Mouse (Mus musculus): Measurements from ENCODE around the gene Rptor.

Rptor gene

DNA sequence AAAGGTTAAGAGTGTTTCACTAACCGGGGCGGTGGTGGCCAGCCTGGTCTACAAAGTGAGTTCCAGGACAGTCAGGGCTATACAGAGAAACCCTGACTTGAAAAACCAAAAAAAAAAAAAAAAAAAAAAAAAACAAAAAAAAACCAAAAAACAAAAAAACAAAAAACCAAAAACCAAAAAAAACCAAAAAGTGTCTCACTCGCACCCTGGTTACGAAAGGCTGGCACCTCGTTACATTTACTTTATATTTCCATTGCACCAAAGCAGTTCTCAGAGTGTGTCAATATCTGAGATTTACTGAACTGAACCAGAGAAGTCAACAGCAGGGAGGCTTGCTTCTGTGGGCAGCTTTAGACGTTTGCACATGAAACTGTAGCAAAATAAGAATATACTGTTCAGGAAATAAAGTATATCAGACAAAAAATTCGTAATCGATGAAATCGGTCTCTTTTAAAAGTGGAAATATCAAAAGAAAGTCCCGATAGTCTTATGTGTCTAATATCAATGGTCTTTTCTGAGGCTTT lies 466 bp upstream of the Rptor start:
- DNase-seq (ENCODE audit: extremely low read depth, low read depth, low spot score), result no peak

DNA sequence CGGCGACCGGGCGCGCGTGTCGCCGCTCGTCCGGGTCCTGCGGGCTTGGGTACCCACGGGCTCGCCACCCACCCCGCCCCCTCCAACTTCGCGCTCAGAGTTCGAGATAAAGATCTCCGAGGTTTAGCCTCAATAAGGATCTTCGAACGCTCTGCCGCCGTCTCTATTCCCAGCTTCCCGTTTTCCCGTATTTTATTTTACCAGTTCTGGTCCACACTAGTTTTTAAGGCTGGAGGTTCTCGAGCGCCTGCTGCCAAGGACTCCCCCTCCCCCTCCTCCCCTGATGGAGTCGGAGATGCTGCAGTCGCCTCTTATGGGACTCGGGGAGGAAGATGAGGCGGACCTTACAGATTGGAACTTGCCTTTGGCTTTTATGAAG lies 811 bp downstream of the Rptor start:
- DNase-seq (ENCODE audit: extremely low read depth, low read depth, low spot score), result no peak

DNA sequence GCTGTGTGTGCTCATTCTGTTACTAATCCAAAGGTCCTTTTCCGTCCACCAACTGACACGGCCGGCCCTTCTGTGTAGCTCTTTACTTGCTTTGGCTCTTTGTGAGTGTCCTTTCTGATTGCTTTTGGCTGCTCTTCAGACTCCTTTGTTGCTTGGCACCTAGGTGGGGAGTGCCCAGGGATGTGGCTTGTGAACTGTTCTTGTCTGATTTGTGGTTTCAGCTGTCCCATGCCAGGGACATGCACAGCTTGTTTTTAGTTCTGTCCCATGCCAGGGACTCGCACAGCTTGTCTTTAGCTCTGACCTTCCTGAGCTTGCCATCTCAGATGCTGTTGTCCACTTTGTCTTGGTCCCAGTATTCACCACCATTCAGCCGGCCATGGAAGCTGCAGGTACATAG lies 4.8 kb downstream of the Rptor start:
- DNase-seq (ENCODE audit: extremely low read depth, low read depth, low spot score), result no peak

DNA sequence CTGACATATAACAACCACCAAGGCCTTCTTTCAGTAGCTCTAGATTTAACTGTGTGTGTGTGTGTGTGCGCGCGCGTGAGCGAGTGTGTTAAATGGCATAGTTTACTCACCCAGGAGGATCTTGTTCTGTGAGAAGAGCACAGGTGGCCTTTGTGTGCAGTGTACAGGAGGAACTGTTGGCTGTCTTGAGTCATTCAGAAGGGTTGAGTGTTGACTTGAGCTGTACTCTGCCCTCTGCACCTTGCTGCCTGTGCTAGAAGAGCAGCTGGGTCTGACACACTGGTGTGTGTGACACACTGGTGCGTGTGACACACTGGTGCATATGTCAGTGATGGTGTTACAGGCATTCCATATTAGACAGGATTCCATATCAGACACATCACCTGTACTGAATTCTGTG lies 8.8 kb downstream of the Rptor start:
- no peak for DNase-seq (ENCODE audit: extremely low read depth, low read depth, low spot score)

DNA sequence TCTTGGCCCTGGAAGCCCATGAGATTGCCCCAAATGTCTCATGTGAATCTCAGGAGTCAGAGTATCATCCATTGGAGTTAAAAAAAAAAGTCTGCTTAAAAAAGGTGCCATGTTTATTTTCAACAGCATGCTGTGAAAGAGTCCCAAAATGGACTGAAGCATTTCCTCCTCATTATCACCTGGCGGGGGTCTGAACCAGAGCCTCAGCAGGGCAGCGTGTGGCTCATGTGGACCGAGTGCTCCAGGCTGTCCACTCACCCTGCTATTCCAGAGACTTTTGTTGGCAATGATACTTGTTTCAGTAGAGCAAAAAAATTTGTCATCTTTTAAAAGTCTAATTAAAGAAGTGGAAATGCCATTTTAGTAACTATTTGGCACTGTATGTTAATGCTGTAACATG lies 9.5 kb downstream of the Rptor start:
- DNase-seq (ENCODE audit: extremely low read depth, low read depth, low spot score), result no peak

DNA sequence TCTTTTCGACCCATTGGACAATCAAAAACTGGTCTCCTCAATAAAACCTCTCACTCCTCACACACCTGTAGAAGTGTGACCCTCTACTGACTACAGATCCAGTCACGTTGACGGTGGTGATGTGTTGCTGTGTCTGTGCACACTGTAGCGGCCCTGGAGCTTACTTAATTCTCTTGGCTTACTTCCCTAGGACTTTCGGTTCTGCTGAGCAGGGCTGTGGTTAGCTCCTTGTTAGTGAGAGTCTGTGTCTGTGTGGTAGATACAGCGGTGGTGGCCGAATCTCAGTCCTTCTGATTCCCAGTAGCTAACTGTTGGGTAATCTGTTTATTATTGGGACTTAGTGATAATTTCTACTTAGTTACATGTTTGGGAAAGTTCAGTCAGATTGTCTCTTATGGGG lies 12.4 kb downstream of the Rptor start:
- no peak for DNase-seq (ENCODE audit: extremely low read depth, low read depth, low spot score)

DNA sequence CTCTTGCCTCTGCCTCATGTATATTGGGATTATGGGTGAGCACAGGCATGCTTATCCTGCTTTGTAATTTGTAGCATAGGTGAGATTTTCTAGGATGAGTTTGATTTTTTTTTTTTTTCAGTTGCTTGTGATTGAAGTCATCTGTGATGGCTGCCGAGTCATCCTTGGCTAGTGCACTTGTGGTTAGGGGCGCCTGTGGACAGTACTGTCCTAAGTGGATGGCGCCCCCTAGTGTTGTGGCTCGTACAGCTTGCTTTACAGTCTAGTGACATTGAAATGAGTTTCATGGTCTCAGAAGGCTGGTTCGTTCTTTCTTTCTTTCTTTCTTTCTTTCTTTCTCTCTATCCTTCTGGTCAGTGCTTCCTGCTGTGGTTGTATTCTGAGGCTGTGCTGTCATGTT lies 16.1 kb downstream of the Rptor start:
- no peak for DNase-seq (ENCODE audit: extremely low read depth, low read depth, low spot score)

DNA sequence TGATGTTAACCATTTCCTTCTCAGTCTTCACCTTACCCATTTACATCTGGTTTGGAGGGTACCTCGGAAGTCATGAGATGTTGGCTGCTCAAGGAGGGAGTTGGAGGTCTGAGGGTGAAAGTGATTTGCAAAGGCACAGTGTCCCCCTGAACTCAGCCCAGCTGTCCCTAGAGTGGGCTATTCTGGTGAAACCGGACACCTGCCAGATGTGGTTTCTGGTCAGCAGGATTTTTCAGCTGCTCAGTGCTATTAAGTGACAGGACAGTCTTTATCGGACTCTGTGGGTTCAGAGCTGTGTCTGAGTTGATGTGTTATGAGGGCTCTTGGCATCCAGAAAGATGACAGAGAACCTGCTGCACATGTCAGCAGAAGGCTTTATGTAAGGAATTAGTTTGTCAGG lies 18.6 kb downstream of the Rptor start:
- DNase-seq (ENCODE audit: extremely low read depth, low read depth, low spot score), result no peak

DNA sequence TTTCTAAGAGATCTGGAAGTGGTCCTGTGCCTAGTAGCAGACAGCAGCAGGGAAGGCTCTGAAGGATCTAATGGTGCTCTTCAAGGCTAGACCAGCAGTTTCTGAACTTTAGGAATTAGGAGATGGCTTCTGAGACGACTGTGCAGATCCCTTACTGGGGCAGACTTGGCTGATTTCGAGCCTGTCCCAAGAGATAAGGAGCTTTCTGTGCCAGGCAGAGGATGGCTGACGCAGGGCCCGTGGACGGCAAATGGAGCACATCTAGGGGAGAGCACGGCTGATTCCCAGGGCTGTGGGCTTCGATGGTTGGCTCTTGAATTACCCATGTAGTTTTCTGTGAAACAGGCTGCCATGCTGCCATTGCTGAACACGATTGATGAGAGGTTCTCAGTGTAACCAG lies 21.1 kb downstream of the Rptor start:
- no peak for DNase-seq (ENCODE audit: extremely low read depth, low read depth, low spot score)

DNA sequence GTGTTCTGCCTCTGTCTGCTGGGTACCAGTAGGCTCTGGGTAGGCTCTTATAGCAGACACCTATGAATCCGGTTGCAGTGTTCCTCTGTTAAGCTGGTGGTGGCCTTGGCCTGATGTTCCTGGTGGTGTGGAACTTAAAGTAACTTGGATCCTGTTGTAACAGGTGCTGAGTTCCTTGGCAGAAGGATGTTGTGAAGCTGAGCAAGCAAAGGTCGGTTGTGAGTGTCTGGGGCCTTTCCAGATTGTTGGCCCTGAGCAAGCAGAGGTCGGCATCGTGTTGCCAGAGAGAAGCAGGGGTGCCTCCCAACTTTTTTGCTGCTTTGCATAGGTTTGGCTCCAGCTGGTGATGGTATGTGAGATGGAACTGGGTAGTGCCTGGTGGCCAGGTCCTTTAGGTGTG lies 21.7 kb downstream of the Rptor start:
- DNase-seq (ENCODE audit: extremely low read depth, low read depth, low spot score), result no peak

DNA sequence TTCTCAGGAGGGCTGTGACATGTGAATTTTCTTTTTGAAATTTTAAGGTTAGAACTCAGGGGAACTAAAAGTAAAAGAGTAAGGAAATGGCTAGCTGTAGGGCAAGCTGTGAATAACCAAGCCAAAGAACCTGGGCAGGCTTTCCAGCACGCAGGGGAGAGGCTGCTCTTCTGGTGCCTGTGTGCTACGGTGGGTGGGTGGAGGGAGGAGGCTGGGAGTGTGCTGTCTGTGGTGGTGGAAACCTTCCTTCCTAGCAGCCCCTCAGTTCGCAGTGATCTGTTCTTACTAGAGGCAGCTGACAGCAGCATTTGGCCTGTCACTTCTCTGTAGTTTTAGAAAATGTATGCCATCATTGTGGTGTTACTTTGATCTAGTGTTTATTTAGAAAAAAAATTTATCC lies 22.2 kb downstream of the Rptor start:
- DNase-seq (ENCODE audit: extremely low read depth, low read depth, low spot score), result no peak

DNA sequence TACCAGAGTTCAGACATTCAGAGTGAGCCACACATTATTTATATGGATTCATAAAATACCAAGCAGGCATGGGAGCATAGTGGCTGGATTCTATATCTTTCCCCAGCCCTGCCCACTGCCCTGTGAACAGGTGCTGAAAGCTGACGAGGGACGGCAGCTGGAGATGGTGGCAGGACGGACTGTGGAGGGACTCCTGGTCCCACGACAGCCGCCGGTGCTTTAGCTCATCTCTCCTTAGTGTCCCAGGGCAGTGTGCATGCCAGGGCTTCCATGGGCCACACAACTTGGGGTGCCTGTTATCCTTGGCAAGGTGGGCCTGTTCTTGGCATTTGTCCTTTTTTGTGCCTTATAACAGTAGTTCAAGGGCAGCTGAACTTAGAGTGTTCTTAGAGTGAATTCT lies 22.8 kb downstream of the Rptor start:
- no peak for DNase-seq (ENCODE audit: extremely low read depth, low read depth, low spot score)

DNA sequence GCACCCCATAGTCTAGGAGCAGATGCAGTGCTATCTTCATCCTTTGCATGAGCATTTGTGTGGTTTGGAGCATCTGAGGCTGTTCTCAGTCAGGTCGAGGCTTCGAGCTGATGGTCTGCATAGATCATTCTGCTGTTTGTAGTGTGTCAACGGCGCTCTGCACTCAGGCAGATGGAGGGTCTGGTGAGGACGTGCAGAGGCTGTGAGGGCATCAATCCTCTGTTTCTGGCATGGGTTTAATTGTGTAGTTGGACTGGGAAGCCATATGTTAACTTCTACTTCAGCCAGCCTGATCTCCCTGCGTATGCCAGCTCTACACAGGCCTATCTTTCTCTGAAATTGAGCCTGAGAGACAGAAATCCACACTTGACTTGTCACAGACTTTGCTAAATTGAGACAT lies 23.2 kb downstream of the Rptor start:
- no peak for DNase-seq (ENCODE audit: extremely low read depth, low read depth, low spot score)

DNA sequence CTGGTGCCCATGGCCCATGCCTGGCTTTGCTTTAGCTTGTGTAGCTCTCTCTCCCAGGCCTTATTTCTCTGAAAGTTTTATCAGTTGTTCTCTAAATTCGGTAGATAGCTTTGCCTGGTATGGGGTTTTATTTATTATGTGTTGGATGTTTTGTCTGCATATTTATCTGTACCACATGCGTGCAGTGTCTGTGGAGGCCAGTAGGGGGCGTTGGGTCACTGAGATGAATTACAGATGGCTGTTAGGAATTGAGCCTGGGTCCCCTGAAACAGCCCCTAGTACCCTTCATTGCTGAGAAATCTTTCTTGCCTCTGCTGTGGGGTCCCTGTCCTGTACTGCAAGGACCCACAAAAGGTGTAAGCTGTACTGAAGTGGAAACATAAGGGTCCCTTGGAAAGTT lies 24.5 kb downstream of the Rptor start:
- DNase-seq (ENCODE audit: extremely low read depth, low read depth, low spot score), result no peak

DNA sequence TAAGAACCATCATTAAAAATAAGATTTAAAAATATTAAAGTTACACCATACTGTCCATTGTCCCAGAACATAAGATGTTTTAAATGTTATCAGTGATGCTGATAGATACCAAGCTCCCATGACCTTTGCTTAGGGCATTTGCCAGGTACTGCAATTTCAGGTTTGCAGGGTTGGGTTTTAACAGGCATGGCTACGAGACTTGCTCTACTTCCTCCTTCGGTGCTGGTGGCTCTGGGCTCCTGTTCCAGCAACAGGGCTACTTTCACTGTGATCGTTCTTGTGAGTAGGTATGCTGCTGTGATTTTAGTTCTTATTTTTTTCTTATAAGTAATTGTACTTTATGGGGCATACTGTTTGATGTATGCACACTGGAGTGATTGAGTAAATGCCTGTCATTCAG lies 26.4 kb downstream of the Rptor start:
- no peak for DNase-seq (ENCODE audit: extremely low read depth, low read depth, low spot score)

DNA sequence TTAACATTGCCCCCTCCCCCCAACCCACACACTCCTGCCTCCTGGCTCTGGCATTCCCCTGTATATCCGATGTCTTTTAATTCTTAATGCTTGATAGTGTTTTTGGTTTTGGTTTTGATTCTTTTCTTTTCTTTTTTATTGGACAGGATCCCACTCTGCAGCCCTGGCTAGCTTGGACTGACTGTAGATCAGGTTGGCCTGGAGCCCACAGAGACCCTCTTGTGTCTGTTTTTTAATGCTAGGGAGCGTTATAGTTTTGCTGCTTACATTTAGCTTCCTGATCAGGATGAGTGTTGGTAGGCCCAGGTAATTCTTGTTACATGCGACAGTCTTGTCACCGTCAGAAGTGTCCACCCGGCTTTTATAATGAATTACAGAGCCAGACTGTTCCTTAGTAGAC lies 27.6 kb downstream of the Rptor start:
- DNase-seq (ENCODE audit: extremely low read depth, low read depth, low spot score), result no peak

DNA sequence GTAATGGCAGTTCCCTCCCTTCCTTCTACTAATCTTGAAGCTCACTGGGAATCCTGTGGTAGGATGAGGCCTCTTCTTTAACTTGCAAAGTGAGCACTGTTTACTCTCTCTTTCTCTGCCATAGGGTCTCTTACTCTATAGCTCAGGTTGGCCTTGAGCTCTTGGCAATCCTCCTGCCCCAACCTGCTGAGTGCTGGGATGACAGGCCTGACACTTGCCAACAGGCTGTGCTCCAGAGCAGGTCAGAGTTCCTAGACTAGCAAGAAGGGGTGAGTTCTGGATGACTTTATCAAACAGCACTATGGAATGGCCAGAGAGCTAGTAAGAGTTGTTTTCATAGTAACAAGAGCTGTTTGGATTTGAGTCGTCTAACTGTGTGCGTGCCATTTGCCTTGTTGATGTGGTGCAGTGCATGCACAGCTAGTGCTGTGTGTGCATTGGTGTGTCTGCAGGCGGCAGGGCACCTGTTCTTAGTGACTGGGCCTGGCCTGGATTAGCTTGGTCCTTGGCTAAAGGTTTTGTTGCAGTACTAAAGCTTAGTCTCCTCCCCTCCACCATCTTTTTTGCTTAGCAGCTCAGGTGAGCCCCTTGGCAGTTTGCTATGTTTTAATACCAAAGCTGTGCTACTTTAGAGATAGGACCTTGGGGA lies 28.6 kb downstream of the Rptor start:
- DNase-seq (ENCODE audit: extremely low read depth, low read depth, low spot score), result no peak

DNA sequence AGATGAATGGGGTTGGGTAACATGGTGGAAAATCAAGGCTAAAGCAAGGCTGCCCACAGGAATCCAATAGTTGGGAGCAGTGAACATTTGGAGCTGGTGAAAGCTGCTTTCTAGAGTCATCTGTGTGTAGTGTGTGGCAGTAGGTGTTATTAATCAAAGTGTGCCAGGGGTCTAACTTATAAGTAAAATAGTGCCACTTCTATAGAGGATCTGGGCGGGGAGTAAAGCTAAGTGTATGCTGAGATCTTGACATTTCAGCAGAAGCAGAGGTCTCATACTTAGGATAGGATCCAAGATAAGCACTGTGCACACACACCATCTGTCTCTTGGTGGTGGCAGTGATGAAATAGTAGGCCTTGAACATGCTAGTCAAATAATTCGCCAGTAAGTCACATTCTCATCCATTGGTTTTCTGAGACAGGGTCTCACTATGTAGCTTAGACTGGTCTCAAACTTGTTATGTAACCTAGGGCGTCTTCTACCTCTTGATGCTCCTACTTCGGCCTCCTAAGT lies 33.7 kb downstream of the Rptor start:
- DNase-seq (ENCODE audit: extremely low read depth, low read depth, low spot score), result no peak

DNA sequence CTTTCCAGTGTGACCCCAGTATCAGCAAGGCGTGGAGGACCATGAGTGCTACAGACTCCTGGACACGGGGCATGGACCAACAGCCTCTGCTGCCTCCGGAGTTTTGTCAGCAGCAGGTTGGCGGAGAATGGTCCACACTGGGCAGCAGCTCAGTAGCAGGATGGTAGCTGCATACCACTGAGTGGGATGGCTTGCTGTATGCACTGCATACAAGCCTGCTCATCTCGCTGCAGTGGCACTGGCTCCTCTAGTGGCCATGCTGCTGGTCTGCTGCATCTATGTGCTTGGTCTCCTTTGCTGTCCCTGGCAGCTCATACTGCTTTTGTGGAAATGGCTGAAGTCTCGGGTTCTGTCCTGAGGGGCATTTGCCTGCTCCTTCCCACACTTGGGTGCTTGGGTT lies 34.8 kb downstream of the Rptor start:
- no peak for DNase-seq (ENCODE audit: extremely low read depth, low read depth, low spot score)

DNA sequence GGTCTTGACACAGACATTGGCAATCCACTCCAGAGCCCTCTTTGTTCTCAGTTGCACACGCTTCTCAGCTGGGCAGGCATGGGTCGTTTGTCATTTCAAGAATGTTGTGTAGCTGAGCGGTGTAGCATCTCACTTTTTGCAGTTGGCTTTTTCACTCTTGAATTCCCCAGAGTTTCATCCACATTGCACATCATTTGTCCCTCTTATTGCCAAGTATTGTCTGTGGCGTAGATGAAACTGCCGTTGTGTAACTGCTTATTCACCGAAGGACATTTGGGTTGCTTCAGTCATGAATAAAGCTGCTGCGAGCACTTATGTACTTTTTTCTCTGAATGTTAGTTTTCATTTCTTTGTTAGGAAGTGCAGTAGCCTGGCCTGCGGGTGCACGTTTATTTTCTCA lies 37.8 kb downstream of the Rptor start:
- no peak for DNase-seq (ENCODE audit: extremely low read depth, low read depth, low spot score)

DNA sequence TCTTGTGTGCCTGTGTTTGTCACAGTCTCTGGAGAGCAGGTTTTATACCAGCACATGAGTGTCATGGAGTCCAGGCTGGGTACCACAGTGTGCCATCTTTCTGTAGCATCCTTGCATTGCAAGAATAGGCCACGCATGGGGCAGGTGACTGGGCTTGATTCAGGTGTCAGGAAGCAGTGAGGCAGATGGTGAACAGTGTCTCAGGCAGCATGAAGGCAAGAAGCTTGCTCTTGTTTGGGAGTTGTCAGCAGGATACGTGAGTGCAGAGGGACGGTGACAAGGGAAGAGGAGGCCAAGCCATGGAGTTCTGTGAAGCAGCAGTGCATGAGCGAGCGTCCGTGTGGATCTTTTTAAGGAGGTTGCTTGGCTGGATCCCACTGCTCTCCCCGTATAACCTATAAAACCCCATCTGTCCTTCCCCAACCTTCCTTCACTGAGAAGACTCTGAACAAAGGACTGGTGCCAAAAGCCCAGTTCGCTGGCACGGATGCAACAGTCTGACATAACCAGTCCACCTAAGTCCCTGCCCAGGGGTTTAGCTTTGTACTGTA lies 39.2 kb downstream of the Rptor start:
- DNase-seq (ENCODE audit: extremely low read depth, low read depth, low spot score), result no peak

DNA sequence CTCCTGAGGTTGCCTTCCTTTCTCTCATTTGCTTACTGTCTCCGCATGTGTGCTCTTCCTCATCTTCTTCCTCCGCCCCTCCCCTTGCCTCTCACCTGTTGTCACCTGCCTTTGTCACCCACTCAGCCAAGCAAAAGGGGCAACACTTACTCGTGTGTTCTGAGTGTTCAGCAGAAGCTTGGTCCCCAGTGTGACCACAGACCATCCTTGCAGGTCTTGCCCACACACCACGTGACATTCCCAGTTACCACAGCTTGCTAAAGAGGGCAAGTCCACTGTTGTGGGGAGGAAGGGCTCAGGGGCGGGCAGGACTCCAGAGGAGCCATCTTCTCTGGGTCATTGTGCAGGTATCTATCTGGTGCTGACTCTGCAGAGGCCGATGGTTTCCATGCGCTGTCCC lies 40.6 kb downstream of the Rptor start:
- DNase-seq (ENCODE audit: extremely low read depth, low read depth, low spot score), result no peak

DNA sequence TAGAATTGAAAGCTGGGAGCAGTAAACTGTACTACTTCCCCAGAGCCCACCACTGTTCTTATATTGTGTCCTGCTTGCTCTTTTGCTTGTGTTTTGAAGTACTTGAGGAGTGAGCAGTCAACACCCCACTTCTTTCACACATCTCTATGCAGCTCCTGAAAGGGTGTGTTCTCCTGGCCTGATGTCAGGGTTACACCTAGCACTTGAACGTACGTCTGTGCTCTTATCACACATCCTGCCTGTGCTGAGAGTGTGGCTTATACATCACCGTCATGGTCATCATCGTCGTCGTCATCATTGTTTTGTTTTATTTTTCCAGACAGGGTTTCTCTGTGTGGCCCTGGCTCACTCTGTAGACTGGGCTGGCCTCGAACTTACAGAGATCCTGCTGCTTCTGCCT lies 41.4 kb downstream of the Rptor start:
- no peak for DNase-seq (ENCODE audit: extremely low read depth, low read depth, low spot score)

All from fat pad, adult 2 months (tissue).